Comparison of ENCODE assay signal across 11 mouse cellular contexts in genomic region chr1:100416658-100417224, GRCm38 (mm10).
DNase-seq lines count a peak whose midpoint lies in the region; ATAC-seq lines count a peak whose summit lies in the region.
"Had no signal": no experiment of that assay in that cellular context is flagged by ENCODE, and none has a peak within 500 bp of the region (broad histone marks: within the 10 kb centered on the region; RNA-seq: fewer than 3 reads in every experiment).

No protein-coding gene starts in this region.

- peak; percentile 60 for ATAC-seq in kidney, embryonic 15.5 days (replicated peaks; ENCODE audit: low FRiP score)
- ATAC-seq in forebrain, embryonic 14.5 days, result peak; percentile 57; the same call in 1 of the 2 replicates
- peak; percentile 77 for ATAC-seq in midbrain, embryonic 13.5 days

- 0 out of 2 replicates have a peak, but pooled peaks cover 2% of the 10 kb centered on the region for H3K4me1 ChIP-seq in kidney, embryonic 15.5 days
- peaks cover 3% of the 10 kb centered on the region; the same call in 1 of the 2 replicates for H3K4me1 ChIP-seq in forebrain, embryonic 14.5 days (ENCODE audit: control insufficient read depth, insufficient read depth, low read length)
- peaks cover 14% of the 10 kb centered on the region for H3K4me1 ChIP-seq in midbrain, embryonic 13.5 days (replicated peaks)

- no peak overlapping the region for H3K27ac ChIP-seq in kidney, embryonic 15.5 days
- H3K27ac ChIP-seq in forebrain, embryonic 14.5 days (ENCODE audit: low read depth, low read length), result 0 out of 2 replicates have a peak overlapping the region, but pooled peaks have one; percentile 29
- peak overlapping the region; percentile 69 for H3K27ac ChIP-seq in midbrain, embryonic 13.5 days
- H3K27ac ChIP-seq: gastrocnemius, adult 2 months had no signal

- H3K9ac ChIP-seq in kidney, embryonic 15.5 days, result no peak overlapping the region
- H3K9ac ChIP-seq in forebrain, embryonic 14.5 days (ENCODE audit: low read length), result no peak overlapping the region
- H3K9ac ChIP-seq in midbrain, embryonic 13.5 days (replicated peaks), result no peak overlapping the region

- no peak overlapping the region for H3K4me3 ChIP-seq in kidney, embryonic 15.5 days (replicated peaks)
- no peak overlapping the region for H3K4me3 ChIP-seq in forebrain, embryonic 14.5 days (ENCODE audit: low read depth, low read length)
- no peak overlapping the region for H3K4me3 ChIP-seq in midbrain, embryonic 13.5 days (replicated peaks)
- H3K4me3 ChIP-seq: gastrocnemius, adult 2 months had no signal

- no peaks in the 10 kb centered on the region for H3K27me3 ChIP-seq in kidney, embryonic 15.5 days
- H3K27me3 ChIP-seq in forebrain, embryonic 14.5 days (replicated peaks; ENCODE audit: control insufficient read depth, insufficient read depth, low read length), result no peaks in the 10 kb centered on the region
- H3K27me3 ChIP-seq in midbrain, embryonic 13.5 days, result no peaks in the 10 kb centered on the region
- H3K27me3 ChIP-seq: CH12.LX had no signal

- no peaks in the 10 kb centered on the region for H3K36me3 ChIP-seq in kidney, embryonic 15.5 days
- no peaks in the 10 kb centered on the region for H3K36me3 ChIP-seq in forebrain, embryonic 14.5 days (ENCODE audit: control insufficient read depth, insufficient read depth, low read length)
- no peaks in the 10 kb centered on the region for H3K36me3 ChIP-seq in midbrain, embryonic 13.5 days

- DNase-seq in kidney, postnatal 14 days, result no peak
- DNase-seq in R1 (ENCODE audit: low read depth, low spot score), result peak; percentile 73
- DNase-seq in forebrain, embryonic 14.5 days (ENCODE audit: low spot score), result peak; percentile 58
- DNase-seq in thymus, postnatal 0 days (ENCODE audit: low spot score), result no peak
- no peak for DNase-seq in cerebellum, adult 9-11 months
- no peak for DNase-seq in T-cell, adult 2 months (ENCODE audit: low spot score)
- DNase-seq: gastrocnemius, adult 2 months; right cerebral cortex, adult 18-20 months had no signal

- H3K9me3 ChIP-seq in kidney, embryonic 15.5 days (replicated peaks), result no peaks in the 10 kb centered on the region
- H3K9me3 ChIP-seq in forebrain, embryonic 14.5 days (replicated peaks; ENCODE audit: control insufficient read depth, low read length), result no peaks in the 10 kb centered on the region
- H3K9me3 ChIP-seq in midbrain, embryonic 13.5 days, result no peaks in the 10 kb centered on the region

- H3K4me2 ChIP-seq in kidney, embryonic 15.5 days, result no peak overlapping the region
- no peak overlapping the region for H3K4me2 ChIP-seq in forebrain, embryonic 14.5 days (ENCODE audit: low read length)
- no peak overlapping the region for H3K4me2 ChIP-seq in midbrain, embryonic 13.5 days (replicated peaks)

Comparison
In these comparisons a context has a peak if more than half of its experiments do, and no peak if none do; other contexts are left out.
1. DNase-seq: peak in R1 (single experiment) and forebrain, embryonic 14.5 days (single experiment); none in kidney, postnatal 14 days (single experiment), thymus, postnatal 0 days (single experiment), cerebellum, adult 9-11 months (single experiment) and T-cell, adult 2 months (single experiment).
2. Peak in every context shown above with its lines, with median percentiles within 50 percentile points of each other: ATAC-seq.